Mouse (Mus musculus) liver, embryonic 15.5 days (tissue): ENCODE results near the gene Plcg1. TPM values are rescaled to one million over a fixed set of nuclear protein-coding genes. Genes with fewer than 3 reads are reported as not detected.

Experiments
- ATAC-seq: fragments of 200-750 bp; cut with Nextera tagmentation; 2 replicates; pipeline ENCODE4 v1.8.0; 2017; ENCODE audit warnings: moderate number of reproducible peaks, mild to moderate bottlenecking, moderate library complexity; ENCODE audit not compliant: insufficient read depth
- H3K27ac ChIP-seq: fragments of 300-500 bp; sonication (generic); replicated peaks from 2 replicates; pipeline ENCODE4 v1.5.1; 2015; ENCODE audit warnings: mild to moderate bottlenecking, inconsistent platforms
- H3K27me3 ChIP-seq: fragments of 300-500 bp; sonication (generic); 2 replicates; pipeline ENCODE4 v1.6.1; 2015; ENCODE audit warnings: mild to moderate bottlenecking, inconsistent platforms
- H3K36me3 ChIP-seq: fragments of 300-500 bp; sonication (generic); replicated peaks from 2 replicates; pipeline ENCODE4 v1.6.1; 2015; ENCODE audit warnings: moderate library complexity, mild to moderate bottlenecking, inconsistent platforms
- H3K4me1 ChIP-seq: fragments of 300-500 bp; sonication (generic); replicated peaks from 2 replicates; pipeline ENCODE4 v1.6.1; 2015; ENCODE audit warnings: inconsistent platforms
- H3K4me2 ChIP-seq: fragments of 300-500 bp; sonication (generic); 2 replicates; pipeline ENCODE4 v1.6.1; 2015; ENCODE audit warnings: moderate library complexity, mild to moderate bottlenecking, inconsistent platforms
- H3K4me3 ChIP-seq: fragments of 300-500 bp; sonication (generic); replicated peaks from 2 replicates; pipeline ENCODE4 v1.5.1; 2015; ENCODE audit warnings: mild to moderate bottlenecking, inconsistent platforms
- H3K9ac ChIP-seq: fragments of 300-500 bp; sonication (generic); 2 replicates; pipeline ENCODE4 v1.6.1; 2015; ENCODE audit warnings: moderate library complexity, mild to moderate bottlenecking, inconsistent platforms
- H3K9me3 ChIP-seq: fragments of 300-500 bp; sonication (generic); replicated peaks from 2 replicates; pipeline ENCODE4 v1.6.1; 2016; ENCODE audit warnings: inconsistent platforms
- WGBS: fragments of 180-500 bp; shearing (Covaris S2); methylation state at CpG from one replicate; pipeline ENCODE4 v1.1.7; 2015; ENCODE audit warnings: mixed read lengths; ENCODE audit not compliant: insufficient replicate concordance; 5-methylcytosine and 5-hydroxymethylcytosine counted together
- polyA plus RNA-seq: library from polyadenylated mRNA; unstranded; fragments of >200 nt; fragmentation: Nextera tagmentation; extraction: Ambion mirVana; gene quantifications from 2 replicates; pipeline ENCODE4 v1.2.1, GENCODE M21; 2015

Gene Plcg1
- polyA plus RNA-seq, 1 experiment from 2014 or later: 4.5 TPM

DNA sequence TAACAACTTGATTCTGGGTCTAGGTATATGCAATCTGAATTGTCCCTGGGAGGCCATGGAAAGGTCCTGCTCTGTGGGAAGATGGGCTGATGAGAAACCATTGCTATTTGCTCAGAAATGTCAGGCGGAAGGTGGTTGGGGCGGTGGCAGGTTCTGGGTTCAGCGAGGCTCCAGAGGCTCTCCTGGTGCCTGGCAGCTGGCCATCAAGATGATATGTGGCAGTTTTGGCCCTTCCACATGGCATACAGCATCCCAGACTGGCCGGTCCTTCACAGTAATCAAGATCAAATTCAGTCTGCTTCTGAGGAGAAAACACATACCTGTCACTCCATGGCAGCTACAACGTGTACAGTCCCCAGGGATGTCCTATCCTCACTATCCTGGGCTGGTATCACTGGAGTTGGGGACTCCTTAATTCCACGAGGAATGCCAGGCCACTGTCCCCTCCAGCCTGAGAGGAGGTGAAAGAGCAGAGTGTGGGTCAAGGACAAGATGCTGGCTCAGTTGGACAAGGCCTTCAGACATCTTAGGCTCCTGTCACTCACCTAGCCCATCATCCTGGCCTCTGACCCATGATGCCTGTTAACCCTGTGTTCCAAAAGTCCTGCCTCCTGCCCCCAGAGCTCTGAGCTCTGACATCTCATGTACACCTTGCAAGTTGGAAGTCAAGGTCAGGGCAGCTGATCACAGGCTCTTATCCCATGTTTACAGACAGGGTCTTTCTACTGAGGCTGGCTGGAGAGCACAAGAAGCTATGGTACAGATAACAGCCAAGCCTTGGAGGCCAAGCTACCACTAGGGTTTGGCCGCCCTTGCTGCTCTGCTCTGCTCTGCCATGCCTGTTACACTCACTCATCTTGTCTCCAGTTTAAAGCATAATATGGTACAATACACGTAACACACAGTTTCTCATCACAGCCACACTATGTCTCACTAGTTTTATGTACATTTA is 40.5 kb downstream of the Plcg1 start:
- 61% methylated on average over 8 of the region's 8 CpGs for WGBS
- no peak for ATAC-seq
- Histone ChIP-seq H3K4me2 (no peak overlapping the region), H3K27me3 (no peaks in the 10 kb centered on the region), H3K9me3 (no peaks in the 10 kb centered on the region), H3K4me1 (no peaks in the 10 kb centered on the region), H3K27ac (no peak overlapping the region), H3K36me3 (no peaks in the 10 kb centered on the region), H3K4me3 (no peak overlapping the region), H3K9ac (no peak overlapping the region)

GRCm38 (mm10) chr2:160778034-160778433 is 46.9 kb downstream of the Plcg1 start:
- no peaks in the 10 kb centered on the region for H3K9me3 ChIP-seq
- no peak overlapping the region for H3K9ac ChIP-seq
- 72% methylated on average over 2 of the region's 2 CpGs for WGBS
- no peak overlapping the region for H3K27ac ChIP-seq
- no peaks in the 10 kb centered on the region for H3K4me1 ChIP-seq
- no peaks in the 10 kb centered on the region for H3K36me3 ChIP-seq
- H3K4me3 ChIP-seq: no peak overlapping the region
- no peak overlapping the region for H3K4me2 ChIP-seq
- no peak for ATAC-seq
- no peaks in the 10 kb centered on the region for H3K27me3 ChIP-seq

DNA sequence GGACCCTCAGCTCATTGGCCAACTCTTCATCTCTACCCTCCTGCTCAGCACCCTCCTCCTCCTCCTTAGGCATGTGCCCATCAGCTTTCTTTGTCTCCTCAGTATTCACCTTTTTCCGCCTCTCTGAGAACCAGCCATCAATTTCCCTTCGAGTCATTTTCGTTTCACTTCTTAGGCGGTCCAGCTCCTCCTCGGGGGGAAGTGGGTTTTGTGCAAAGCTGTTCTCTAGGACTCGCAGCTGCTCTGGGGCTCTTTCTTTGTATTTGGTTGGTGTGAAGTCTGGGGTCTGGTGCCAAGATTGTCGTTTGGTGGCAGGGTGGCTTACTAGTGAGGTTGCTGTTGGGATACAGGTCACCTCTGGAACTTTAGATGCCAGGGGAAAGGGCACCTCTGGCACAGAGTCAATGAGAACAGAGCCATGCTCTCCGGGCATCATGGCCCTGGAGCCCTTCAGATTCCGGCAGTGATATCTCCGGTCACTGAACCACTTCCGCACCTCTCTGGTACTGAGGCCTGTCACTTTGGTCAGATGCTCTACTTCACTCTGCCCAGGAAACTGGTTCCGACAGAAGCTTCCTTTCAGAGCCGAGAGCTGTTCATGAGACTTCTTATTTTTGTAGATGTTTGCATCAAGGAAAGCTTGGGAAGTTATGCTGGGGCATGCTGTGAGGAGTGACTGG is 49.2 kb downstream of the Plcg1 start:
- no peaks in the 10 kb centered on the region for H3K27me3 ChIP-seq
- no peaks in the 10 kb centered on the region for H3K36me3 ChIP-seq
- H3K4me1 ChIP-seq: no peaks in the 10 kb centered on the region
- H3K4me3 ChIP-seq: no peak overlapping the region
- no peak overlapping the region for H3K9ac ChIP-seq
- WGBS: 70% methylated on average over 13 of the region's 13 CpGs
- H3K27ac ChIP-seq: no peak overlapping the region
- H3K4me2 ChIP-seq: no peak overlapping the region
- no peaks in the 10 kb centered on the region for H3K9me3 ChIP-seq
- ATAC-seq: no peak

DNA sequence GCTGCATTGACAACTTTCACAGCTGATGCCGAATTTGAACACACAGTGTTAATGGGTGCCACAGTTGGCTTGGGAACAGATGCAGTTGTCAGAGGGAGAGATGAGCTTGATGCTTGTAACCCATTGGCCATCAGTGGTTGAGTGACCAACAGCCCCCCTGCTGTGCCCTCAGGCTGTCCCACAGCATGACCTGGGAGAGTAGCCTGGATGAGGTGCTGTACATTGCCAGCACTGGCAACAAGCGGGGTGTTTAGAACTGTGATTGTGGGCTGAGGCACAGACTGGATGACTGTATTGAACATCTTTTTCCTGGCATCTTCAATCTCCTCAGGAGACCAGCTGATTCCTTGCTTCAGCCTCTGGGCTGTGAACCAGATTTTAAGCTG is 49.7 kb downstream of the Plcg1 start:
- H3K4me2 ChIP-seq: no peak overlapping the region
- no peaks in the 10 kb centered on the region for H3K27me3 ChIP-seq
- no peaks in the 10 kb centered on the region for H3K4me1 ChIP-seq
- H3K9ac ChIP-seq: no peak overlapping the region
- H3K4me3 ChIP-seq: no peak overlapping the region
- WGBS: 66% methylated on average over 2 of the region's 2 CpGs
- H3K36me3 ChIP-seq: no peaks in the 10 kb centered on the region
- H3K27ac ChIP-seq: no peak overlapping the region
- H3K9me3 ChIP-seq: no peaks in the 10 kb centered on the region
- ATAC-seq: no peak

DNA sequence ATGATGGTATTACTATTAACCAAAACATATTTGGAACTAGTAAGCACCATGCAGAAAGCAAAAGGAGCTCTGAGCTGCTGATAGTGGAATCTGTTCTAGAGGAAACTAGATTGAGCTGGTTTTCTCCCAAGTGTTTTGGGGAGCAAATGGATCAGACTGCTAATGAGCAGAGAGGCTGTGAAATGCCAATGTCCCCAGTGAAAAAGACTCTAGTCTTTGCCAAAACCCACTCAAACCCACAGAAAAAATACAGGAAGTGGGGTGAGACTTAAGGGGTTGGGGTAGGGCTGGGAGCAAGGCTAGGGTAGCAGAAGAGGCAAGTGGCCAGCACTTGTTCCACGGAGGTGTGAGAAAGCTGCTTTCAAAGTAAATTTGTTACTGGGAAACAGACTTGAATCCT is 55.2 kb downstream of the Plcg1 start:
- no peaks in the 10 kb centered on the region for H3K36me3 ChIP-seq
- ATAC-seq: no peak
- H3K4me1 ChIP-seq: no peaks in the 10 kb centered on the region
- no peak overlapping the region for H3K4me2 ChIP-seq
- no peak overlapping the region for H3K4me3 ChIP-seq
- WGBS: 44% methylated on average over 1 of the region's 1 CpGs
- no peak overlapping the region for H3K27ac ChIP-seq
- H3K27me3 ChIP-seq: no peaks in the 10 kb centered on the region
- H3K9me3 ChIP-seq: no peaks in the 10 kb centered on the region
- no peak overlapping the region for H3K9ac ChIP-seq

DNA sequence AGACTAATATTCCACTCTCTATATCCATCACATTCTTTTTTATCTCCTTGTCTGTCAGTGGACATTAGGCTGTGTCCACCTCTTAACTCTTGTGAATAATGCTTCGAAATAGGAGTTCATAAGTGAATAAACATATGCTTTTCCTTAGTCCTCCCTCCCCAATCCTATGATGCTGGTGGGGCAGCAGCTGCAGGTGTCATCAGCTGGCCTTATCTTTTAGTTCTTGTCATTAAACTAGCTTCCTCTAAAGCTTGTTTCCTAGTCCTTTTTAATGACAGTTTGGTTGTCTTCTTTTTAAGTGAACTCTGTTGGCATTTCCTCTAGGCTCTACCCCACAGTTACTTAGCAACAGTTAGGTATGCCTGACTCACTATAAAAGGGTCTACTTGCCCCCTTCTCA is 57.9 kb downstream of the Plcg1 start:
- 53% methylated on average over 1 of the region's 1 CpGs for WGBS
- Histone ChIP-seq H3K9me3 (no peaks in the 10 kb centered on the region), H3K36me3 (no peaks in the 10 kb centered on the region), H3K4me2 (no peak overlapping the region), H3K9ac (no peak overlapping the region), H3K27ac (no peak overlapping the region), H3K27me3 (no peaks in the 10 kb centered on the region), H3K4me3 (no peak overlapping the region), H3K4me1 (no peaks in the 10 kb centered on the region)
- ATAC-seq: no peak

- Histone ChIP-seq H3K4me1 (no peaks in the 10 kb centered on the region), H3K4me3 (no peak overlapping the region), H3K36me3 (no peaks in the 10 kb centered on the region), H3K27me3 (no peaks in the 10 kb centered on the region), H3K27ac (no peak overlapping the region), H3K9ac (no peak overlapping the region), H3K9me3 (no peaks in the 10 kb centered on the region), H3K4me2 (no peak overlapping the region)
- no peak for ATAC-seq
Observed at GRCm38 (mm10) chr2:160789741-160790140, 58.6 kb downstream of the Plcg1 start.

- H3K4me3 ChIP-seq: no peak overlapping the region
- no peaks in the 10 kb centered on the region for H3K9me3 ChIP-seq
- H3K27ac ChIP-seq: no peak overlapping the region
- no peak for ATAC-seq
- no peaks in the 10 kb centered on the region for H3K4me1 ChIP-seq
- H3K27me3 ChIP-seq: no peaks in the 10 kb centered on the region
- no peak overlapping the region for H3K9ac ChIP-seq
- H3K36me3 ChIP-seq: no peaks in the 10 kb centered on the region
- H3K4me2 ChIP-seq: no peak overlapping the region
- 42% methylated on average over 2 of the region's 2 CpGs for WGBS
Observed at GRCm38 (mm10) chr2:160793117-160793516, 62.0 kb downstream of the Plcg1 start.

DNA sequence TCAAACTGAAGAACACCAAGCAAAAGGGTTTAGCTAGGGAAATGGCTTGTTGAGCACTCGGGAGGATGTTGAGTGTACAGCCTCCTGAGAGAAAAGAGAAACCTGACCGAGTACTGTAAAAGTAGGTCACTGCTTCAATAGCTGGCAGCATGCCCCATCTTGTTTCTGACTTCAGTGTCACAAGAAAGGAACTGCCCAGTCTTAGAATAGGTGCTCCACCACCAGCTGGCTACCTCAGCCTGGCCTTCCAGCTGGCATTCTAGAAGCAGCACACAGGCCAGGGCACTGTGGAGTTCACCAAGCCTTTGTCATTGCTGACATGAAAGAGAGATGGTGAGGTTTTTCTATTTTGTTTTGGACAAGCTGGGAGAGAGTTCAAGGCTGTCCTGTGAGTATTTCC is 65.9 kb downstream of the Plcg1 start:
- Histone ChIP-seq H3K9me3 (no peaks in the 10 kb centered on the region), H3K4me3 (no peak overlapping the region), H3K4me1 (no peaks in the 10 kb centered on the region), H3K27ac (no peak overlapping the region), H3K27me3 (no peaks in the 10 kb centered on the region), H3K36me3 (no peaks in the 10 kb centered on the region), H3K9ac (no peak overlapping the region), H3K4me2 (no peak overlapping the region)
- ATAC-seq: no peak
- 50% methylated on average over 2 of the region's 2 CpGs for WGBS

DNA sequence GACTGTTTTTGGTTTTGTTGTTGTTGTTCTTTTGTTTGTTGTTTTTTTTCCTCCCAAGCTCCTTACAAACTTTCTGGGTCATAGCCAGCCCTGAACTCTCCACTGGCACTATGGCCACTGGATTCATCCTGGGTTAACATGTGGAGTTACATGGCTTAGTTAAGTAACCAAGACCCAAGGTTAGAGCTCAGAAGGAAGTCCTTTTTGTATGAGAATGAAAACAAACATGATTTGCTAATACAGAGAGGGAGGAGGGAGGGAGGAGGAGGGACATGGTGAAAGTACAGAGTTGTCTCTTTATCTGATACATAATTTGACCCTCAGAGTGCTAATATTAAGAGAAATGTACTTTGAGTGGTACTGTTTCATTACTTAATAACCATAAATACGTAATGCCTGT is 67.1 kb downstream of the Plcg1 start:
- H3K27me3 ChIP-seq: no peaks in the 10 kb centered on the region
- H3K4me1 ChIP-seq: no peaks in the 10 kb centered on the region
- ATAC-seq: no peak
- H3K4me3 ChIP-seq: no peak overlapping the region
- no peak overlapping the region for H3K9ac ChIP-seq
- H3K4me2 ChIP-seq: no peak overlapping the region
- H3K36me3 ChIP-seq: no peaks in the 10 kb centered on the region
- H3K27ac ChIP-seq: no peak overlapping the region
- H3K9me3 ChIP-seq: no peaks in the 10 kb centered on the region
- WGBS: 58% methylated on average over 1 of the region's 1 CpGs

GRCm38 (mm10) chr2:160800967-160801366 is 69.9 kb downstream of the Plcg1 start:
- WGBS: 51% methylated on average over 1 of the region's 1 CpGs

More at GRCm38 (mm10) chr2:160800967-160801366, 69.9 kb downstream of the Plcg1 start:
- Histone ChIP-seq H3K4me2 (no peak overlapping the region), H3K27me3 (no peaks in the 10 kb centered on the region), H3K9me3 (no peaks in the 10 kb centered on the region), H3K27ac (no peak overlapping the region), H3K4me3 (no peak overlapping the region), H3K9ac (no peak overlapping the region), H3K36me3 (no peaks in the 10 kb centered on the region), H3K4me1 (no peaks in the 10 kb centered on the region)
- no peak for ATAC-seq
